Mouse (Mus musculus) spleen, postnatal 0 days (tissue): ENCODE results near the gene Csn2. TPM values are rescaled to one million over a fixed set of nuclear protein-coding genes. Genes with fewer than 3 reads are reported as not detected.

Experiments
- polyA plus RNA-seq: library from polyadenylated mRNA; unstranded; fragments of >200 nt; fragmentation: Nextera tagmentation; extraction: Ambion mirVana; gene quantifications from 2 replicates; pipeline ENCODE4 v1.2.1, GENCODE M21; 2015

Csn2 gene
- 0.14 TPM in 1 of 2 replicates, not detected in the other for polyA plus RNA-seq

GRCm38 (mm10) chr5:87699530-87699929 is at the start of gene Csn2:
TSS of gene Csn2 (minus strand) at chr5:87699630.

GRCm38 (mm10) chr5:87665908-87666307 is 33.5 kb downstream of the Csn2 start, which contains the start of gene Csn1s1:
TSS of gene Csn1s1 (plus strand) at chr5:87666208.

Other genes starting within 250 kb of the Csn2 start
- not detected in 2 replicates for gene Ugt2a2, start 217.4 kb downstream of the Csn2 start, polyA plus RNA-seq
- gene Gm43638, start 212.8 kb downstream of the Csn2 start, polyA plus RNA-seq = not detected in 2 replicates
- not detected in 2 replicates for gene Ugt2a1, start 208.8 kb downstream of the Csn2 start, polyA plus RNA-seq
- not detected in 2 replicates for gene Sult1b1, start 161.4 kb downstream of the Csn2 start, polyA plus RNA-seq
- not detected in 2 replicates for gene Sult1d1, start 130.6 kb downstream of the Csn2 start, polyA plus RNA-seq
- not detected in 2 replicates for gene Sult1e1, start 108.0 kb downstream of the Csn2 start, polyA plus RNA-seq
- gene Csn1s1, start 33.4 kb downstream of the Csn2 start, polyA plus RNA-seq = not detected in 2 replicates
- not detected in 2 replicates for gene Csn1s2a, start 74.9 kb upstream of the Csn2 start, polyA plus RNA-seq
- not detected in 2 replicates for gene Csn1s2b, start 108.5 kb upstream of the Csn2 start, polyA plus RNA-seq
- gene Prr27, start 126.1 kb upstream of the Csn2 start, polyA plus RNA-seq = not detected in 2 replicates
- gene Odam, start 185.4 kb upstream of the Csn2 start, polyA plus RNA-seq = not detected in 2 replicates
- 0.22 and 0.24 TPM in 2 replicates for gene Csn3, start 225.9 kb upstream of the Csn2 start, polyA plus RNA-seq